Mouse (Mus musculus): ENCODE data around the gene Picalm.

The Picalm gene

GRCm38 (mm10) chr7:90129732-90130392 lies at the start of gene Picalm:
TSS of gene Picalm (plus strand) at chr7:90130213.
- DNase-seq (ENCODE audit: extremely low read depth, low read depth, low spot score) = no peak

DNA sequence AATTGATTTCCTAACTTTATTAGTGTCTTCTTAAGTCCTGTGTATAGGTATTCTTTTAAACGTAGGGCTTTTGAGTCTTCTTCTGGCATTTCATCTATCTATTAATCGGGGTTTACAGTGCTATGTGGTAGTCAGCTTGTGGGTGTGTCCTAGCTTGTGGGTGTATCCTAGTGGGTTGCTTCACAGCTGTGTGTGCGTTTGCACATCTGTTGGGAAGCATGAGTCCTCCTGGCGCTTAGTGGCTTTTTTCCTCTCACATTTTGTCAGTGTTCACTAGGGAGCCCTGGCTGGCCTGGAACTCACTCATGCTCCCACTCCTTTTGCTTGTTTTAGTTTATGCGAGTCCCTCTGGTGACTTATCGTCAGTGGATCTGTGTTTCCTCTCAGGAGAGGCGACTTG lies 46.2 kb upstream of the Picalm start:
- DNase-seq (ENCODE audit: extremely low read depth, low read depth, low spot score) = no peak

DNA sequence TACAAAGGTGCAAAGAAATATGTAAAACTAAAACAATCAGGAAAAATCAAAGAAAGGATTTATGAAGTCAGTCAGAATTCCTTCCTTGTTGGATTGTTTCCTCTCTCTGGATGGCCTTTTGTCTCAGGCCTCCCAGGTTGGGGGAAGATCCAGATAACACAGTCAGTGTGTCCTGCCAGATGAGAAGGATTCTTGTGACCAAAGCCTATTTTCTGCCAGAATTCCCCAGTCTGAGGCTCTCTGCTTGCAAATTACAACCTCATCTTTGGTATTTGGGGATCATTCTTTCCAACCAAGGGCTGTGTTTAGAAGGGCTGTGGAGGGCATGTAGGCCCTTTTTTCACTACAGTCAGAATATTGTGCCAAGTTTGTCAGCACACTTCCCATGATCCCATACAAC lies 45.5 kb upstream of the Picalm start:
- no peak for DNase-seq (ENCODE audit: extremely low read depth, low read depth, low spot score)

DNA sequence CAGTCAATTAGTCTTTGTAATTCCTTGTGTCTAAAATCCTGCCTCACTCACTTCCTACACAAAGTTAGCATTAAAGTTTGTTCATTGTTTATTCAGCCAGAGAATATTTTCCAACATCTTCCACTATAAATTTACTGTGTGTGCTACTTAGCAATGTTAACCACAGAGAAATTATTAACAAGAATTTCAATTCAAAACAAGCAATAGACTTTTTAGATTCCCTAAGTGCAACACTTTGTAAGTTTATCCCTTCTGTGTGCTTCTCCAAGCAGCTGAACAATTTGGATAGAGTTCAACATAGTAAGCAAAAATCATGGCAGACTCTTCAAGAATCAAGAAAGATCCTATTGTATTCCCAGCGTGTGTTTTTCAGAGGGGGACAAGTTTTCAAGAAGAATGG lies 44.3 kb upstream of the Picalm start:
- no peak for DNase-seq (ENCODE audit: extremely low read depth, low read depth, low spot score)

GRCm38 (mm10) chr7:90086821-90087220 lies 43.2 kb upstream of the Picalm start:
- no peak for DNase-seq (ENCODE audit: extremely low read depth, low read depth, low spot score)

DNA sequence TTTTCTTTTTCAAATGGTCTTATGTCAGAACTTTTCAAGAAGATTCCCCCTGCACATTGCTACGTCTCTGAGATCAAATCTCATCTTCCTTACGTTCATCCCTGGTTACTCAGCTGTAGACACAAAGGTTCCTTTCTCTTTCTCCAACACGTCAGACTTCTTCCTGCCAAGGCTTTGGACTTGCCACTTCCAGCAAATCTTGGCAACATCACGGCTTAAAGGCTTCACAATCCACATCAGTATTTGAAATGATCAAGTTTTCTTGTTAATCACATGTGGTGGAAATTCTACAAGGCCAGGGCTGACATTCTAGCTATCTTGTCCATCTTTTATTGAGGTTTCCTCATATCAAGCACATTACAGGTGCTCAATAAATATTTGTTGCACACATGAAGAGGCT lies 39.0 kb upstream of the Picalm start:
- no peak for DNase-seq (ENCODE audit: extremely low read depth, low read depth, low spot score)

DNA sequence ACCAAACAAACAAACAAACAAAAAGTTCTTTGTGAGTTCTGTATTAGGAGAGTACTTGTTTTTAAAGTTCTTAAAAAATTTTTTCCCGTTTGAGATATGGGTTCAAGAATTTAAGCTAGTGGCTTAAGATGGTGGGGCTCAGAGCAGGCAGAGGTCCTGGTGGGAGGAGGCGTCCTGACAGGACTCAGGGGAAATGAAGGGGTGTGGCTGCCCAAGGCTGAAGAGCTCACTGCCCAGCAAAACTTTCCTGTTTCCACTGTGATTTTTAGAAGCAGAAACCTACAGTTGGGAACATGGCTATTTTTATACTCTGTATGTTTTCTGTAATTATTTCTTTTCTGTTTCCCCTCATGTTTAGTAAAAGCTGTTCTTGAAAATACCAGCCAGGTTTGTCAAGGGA lies 38.3 kb upstream of the Picalm start:
- no peak for DNase-seq (ENCODE audit: extremely low read depth, low read depth, low spot score)

DNA sequence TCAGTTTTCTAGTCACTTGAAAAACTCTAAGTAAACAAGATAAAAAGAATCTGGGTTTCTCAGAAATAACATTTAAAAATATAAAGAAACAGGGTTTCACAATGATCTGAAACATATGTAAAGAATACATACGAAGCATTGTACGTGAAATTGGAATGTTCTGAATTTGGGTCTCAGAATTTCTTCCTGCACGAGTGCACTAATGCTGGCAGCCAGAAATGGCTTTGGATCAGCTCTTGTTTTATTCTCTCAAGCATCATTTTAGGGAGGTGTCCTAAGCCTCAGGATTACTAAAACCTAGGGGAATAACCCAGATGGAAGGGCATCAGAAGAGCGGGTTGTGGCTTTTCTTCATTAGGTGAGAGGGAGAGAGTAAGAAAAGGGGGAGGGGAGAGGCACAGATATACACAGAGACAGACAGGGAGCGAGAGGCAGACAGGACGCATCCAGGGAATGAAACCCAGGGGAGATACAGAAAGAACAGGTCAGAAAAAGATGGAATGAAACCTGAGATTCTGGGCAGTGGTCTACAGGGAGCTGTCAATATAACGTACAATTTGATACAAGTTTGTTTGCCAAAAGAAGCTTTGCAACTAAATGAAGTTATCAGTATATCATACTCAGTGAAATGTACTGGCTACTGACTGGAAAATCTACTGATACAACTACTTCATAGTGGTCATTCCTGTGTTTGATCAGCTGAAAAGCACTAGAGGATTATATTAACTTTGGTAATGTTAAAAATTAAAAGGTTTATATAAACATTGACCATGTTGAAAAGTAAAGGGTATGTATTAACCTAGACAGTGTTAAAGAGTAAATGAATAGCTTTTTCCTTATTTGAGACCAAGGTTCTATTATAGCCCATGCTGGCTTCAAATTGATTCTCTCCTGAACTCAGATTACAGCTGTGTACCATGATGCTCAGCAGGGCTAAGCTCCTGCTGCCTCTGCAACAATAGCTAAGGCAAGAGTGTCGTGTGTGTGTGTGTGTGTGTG lies 37.3 kb upstream of the Picalm start:
- DNase-seq (ENCODE audit: extremely low read depth, low read depth, low spot score) = no peak

DNA sequence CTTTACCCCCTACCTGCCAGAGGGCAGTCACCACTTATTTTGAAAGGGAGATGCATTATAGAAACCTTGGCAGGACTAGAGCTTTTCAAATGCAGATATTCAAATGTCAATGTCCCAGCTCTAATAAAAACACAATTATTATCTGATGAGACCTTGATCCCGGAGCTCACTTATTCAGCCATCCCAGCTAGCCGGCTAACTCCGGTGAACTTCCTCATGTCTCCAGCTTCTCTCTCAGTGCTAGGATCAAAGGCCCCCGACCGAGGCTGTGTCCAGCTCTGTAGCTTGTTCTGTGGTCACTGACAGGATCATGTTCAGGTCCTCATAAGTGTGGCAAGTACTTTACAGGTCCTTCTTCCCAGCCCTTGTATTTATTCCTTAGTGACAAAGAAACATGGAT lies 34.9 kb upstream of the Picalm start:
- DNase-seq (ENCODE audit: extremely low read depth, low read depth, low spot score) = no peak

- no peak for DNase-seq (ENCODE audit: extremely low read depth, low read depth, low spot score)
These were observed 34.1 kb upstream of the Picalm start for GRCm38 (mm10) chr7:90095766-90096372.

DNA sequence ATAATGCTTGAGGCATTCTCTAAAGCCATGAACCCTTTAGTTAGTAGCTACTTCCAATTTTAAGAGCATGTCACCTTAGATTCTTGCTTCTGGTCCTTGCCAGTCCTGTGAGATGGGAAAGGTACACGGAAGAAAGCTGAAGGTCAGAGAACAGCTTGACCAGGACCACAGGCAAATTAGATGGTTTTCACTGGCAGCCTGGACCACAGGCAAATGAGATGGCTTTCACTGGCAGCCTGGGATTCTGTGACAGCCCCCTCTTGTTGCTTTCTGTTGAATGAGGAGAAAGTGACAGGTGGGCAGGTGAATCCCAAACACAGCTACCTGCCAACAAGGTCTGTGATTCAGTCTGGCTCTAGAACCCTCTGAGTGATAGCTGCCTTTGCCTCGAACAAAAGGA lies 33.4 kb upstream of the Picalm start:
- DNase-seq (ENCODE audit: extremely low read depth, low read depth, low spot score) = no peak

DNA sequence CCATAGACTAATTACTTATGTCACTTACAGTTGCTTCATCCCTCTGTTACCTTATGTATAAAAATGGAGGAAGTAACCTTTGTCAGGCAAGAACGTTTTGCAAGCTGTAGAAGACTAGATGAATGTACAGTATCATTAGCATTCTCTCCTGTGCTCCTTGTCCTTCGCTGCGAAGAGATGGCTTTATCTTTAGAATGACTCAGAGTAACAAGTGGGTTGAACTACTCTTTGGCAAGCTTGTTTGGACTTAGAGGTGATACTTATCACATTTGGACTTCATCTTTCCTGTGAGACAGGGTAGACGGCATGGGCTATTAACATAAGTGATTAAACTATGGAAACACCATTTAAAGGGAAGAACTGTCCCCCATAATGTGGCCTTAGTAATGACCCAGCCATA lies 31.8 kb upstream of the Picalm start:
- DNase-seq (ENCODE audit: extremely low read depth, low read depth, low spot score) = no peak

- DNase-seq (ENCODE audit: extremely low read depth, low read depth, low spot score) = no peak
These were observed 30.8 kb upstream of the Picalm start for GRCm38 (mm10) chr7:90099248-90099647.

GRCm38 (mm10) chr7:90100614-90101160 lies 29.3 kb upstream of the Picalm start:
- no peak for DNase-seq (ENCODE audit: extremely low read depth, low read depth, low spot score)

DNA sequence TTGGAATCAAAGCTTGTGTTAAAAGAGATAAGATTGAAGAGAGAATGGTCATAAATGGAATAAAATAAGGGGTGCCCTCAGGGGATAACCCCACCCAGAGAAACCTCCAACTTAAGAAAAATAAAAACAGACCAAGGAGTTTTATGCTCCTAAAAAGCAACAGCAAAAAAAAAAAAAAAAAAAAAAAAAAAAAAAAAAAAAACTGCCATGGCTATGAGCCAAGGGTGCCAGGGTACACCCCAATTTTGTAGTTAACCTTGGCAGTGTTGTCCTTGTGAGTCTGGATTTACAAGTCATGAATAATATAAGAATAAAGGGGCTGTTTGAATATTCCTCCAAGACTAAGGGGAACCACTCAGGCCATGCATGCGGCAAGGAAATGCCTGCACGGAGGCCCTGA lies 13.9 kb upstream of the Picalm start:
- DNase-seq (ENCODE audit: extremely low read depth, low read depth, low spot score) = no peak

- no peak for DNase-seq (ENCODE audit: extremely low read depth, low read depth, low spot score)
These were observed 9.9 kb upstream of the Picalm start for GRCm38 (mm10) chr7:90120106-90120505.

DNA sequence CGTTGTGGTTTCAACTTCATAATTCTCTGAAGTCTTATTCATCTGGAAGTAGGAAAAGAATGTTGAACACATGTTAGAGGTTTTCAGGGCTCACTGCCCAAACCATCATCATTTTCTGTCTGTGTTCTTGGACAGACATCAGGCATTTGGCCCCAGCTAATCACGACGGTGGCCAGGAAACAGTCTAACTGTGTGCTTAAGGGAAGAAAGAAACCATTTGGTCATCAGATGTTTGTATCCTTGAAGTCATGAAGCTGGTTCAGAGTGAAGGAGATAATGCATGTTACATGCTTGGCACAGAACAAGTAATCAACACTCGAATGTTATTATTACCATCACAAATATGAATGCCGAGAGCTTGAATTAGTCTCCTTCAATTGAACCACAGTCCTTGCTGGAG lies 5.0 kb upstream of the Picalm start:
- DNase-seq (ENCODE audit: extremely low read depth, low read depth, low spot score) = no peak

GRCm38 (mm10) chr7:90128631-90129200 lies 1.3 kb upstream of the Picalm start:
- no peak for DNase-seq (ENCODE audit: extremely low read depth, low read depth, low spot score)

- no peak for DNase-seq (ENCODE audit: extremely low read depth, low read depth, low spot score)
These were observed 712 bp upstream of the Picalm start for GRCm38 (mm10) chr7:90129271-90129731.

DNA sequence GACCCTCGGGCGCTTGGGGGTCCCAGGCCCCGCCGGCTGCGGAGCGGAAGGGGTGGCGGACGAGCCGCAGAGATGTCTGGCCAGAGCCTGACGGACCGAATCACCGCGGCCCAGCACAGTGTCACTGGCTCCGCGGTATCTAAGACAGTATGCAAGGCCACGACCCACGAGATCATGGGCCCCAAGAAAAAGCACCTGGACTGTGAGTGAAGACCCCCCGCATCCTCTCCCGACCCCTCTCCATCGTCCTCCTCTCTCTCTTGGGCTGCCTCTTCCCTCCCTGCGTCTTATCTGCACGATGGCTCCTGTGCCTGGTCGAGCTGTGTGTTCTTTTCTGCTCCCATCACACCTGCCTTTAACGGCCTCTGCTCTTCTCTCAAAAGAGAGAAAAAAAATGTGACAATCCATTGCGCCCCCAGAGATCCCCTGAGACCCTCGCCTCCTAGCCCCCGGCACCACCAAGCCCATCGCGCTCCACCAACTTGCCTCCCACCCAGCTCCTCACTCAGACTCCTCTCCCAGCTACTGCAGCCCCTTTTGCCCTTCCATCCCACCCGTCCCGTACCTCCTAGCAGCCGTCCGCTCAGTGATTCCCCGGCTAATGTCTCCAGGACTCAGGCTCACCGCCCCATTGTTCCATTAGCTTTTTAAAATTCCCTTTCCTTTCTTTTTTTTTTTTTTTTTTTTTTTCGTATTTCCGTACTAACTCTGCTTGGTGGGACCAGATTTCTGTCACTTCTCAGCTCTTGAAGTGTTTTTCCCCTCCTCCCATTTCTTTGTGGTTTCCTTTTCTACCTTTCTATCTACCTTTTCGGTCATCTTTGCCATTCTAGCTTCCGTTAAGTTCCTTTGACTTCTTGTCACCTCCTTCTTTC lies 725 bp downstream of the Picalm start:
- DNase-seq (ENCODE audit: extremely low read depth, low read depth, low spot score) = no peak
